Mouse (Mus musculus) midbrain, embryonic 13.5 days (tissue): ENCODE measurements around the gene Csmd2. TPM values are rescaled to one million over a fixed set of nuclear protein-coding genes. Genes with fewer than 3 reads are reported as not detected.
"Not testable (repeated sequence)": the region's sequence is repeated elsewhere in the genome, so short reads cannot be mapped to it uniquely, and the experiment has no call there.

Source experiments
- ATAC-seq: fragments of 200-750 bp; cut with Nextera tagmentation; 2 replicates; pipeline ENCODE4 v1.8.0; 2017; ENCODE audit warnings: mild to moderate bottlenecking, moderate TSS enrichment, moderate library complexity
- H3K27ac ChIP-seq: fragments of 300-500 bp; sonication (generic); 2 replicates; pipeline ENCODE4 v1.5.1; 2015; ENCODE audit warnings: inconsistent platforms, mild to moderate bottlenecking, moderate library complexity
- H3K27me3 ChIP-seq: fragments of 300-500 bp; sonication (generic); 2 replicates; pipeline ENCODE4 v1.6.1; 2015; ENCODE audit warnings: mild to moderate bottlenecking, inconsistent platforms
- H3K36me3 ChIP-seq: fragments of 300-500 bp; sonication (generic); 2 replicates; pipeline ENCODE4 v1.6.1; 2015; ENCODE audit warnings: mild to moderate bottlenecking, inconsistent platforms
- H3K4me1 ChIP-seq: fragments of 300-500 bp; sonication (generic); replicated peaks from 2 replicates; pipeline ENCODE4 v1.6.1; 2015; ENCODE audit warnings: inconsistent platforms
- H3K4me2 ChIP-seq: fragments of 300-500 bp; sonication (generic); replicated peaks from 2 replicates; pipeline ENCODE4 v1.6.1; 2015; ENCODE audit warnings: moderate library complexity, mild to moderate bottlenecking, inconsistent platforms
- H3K4me3 ChIP-seq: fragments of 300-500 bp; sonication (generic); replicated peaks from 2 replicates; pipeline ENCODE4 v1.5.1; 2015; ENCODE audit warnings: mild to moderate bottlenecking, inconsistent platforms
- H3K9ac ChIP-seq: fragments of 300-500 bp; sonication (generic); replicated peaks from 2 replicates; pipeline ENCODE4 v1.6.1; 2015; ENCODE audit warnings: mild to moderate bottlenecking, inconsistent platforms
- H3K9me3 ChIP-seq: fragments of 300-500 bp; sonication (generic); 2 replicates; pipeline ENCODE4 v1.6.1; 2016; ENCODE audit warnings: mild to moderate bottlenecking, inconsistent platforms
- WGBS: fragments of 180-500 bp; shearing (Covaris S2); methylation state at CpG from one replicate; pipeline ENCODE4 v1.1.7; 2015; 5-methylcytosine and 5-hydroxymethylcytosine counted together
- polyA plus RNA-seq: library from polyadenylated mRNA; unstranded; fragments of >200 nt; fragmentation: Nextera tagmentation; extraction: Ambion mirVana; gene quantifications from 2 replicates; pipeline ENCODE4 v1.2.1, GENCODE M21; 2015

The Csmd2 gene
- polyA plus RNA-seq, 1 experiment from 2014 or later = 9.2 TPM

- Histone ChIP-seq H3K27ac (no peak overlapping the region), H3K4me2 (no peak overlapping the region), H3K9ac (no peak overlapping the region), H3K9me3 (no peaks in the 10 kb centered on the region), H3K4me3 (no peak overlapping the region), H3K27me3 (no peaks in the 10 kb centered on the region), H3K36me3 (peaks cover 42% of the 10 kb centered on the region), H3K4me1 (no peaks in the 10 kb centered on the region)
- 94% methylated on average over 4 of the region's 4 CpGs for WGBS
- no peak for ATAC-seq
Measured at GRCm38 (mm10) chr4:128593286-128593685, 605.6 kb downstream of the Csmd2 start.

GRCm38 (mm10) chr4:128594062-128594461, 606.4 kb downstream of the Csmd2 start:
- ATAC-seq = no peak
- 100% methylated on average over 5 of the region's 5 CpGs for WGBS
- Histone ChIP-seq H3K4me1 (no peaks in the 10 kb centered on the region), H3K36me3 (peaks cover 38% of the 10 kb centered on the region), H3K9ac (no peak overlapping the region), H3K4me2 (no peak overlapping the region), H3K9me3 (no peaks in the 10 kb centered on the region), H3K27me3 (no peaks in the 10 kb centered on the region), H3K27ac (no peak overlapping the region), H3K4me3 (no peak overlapping the region)

DNA sequence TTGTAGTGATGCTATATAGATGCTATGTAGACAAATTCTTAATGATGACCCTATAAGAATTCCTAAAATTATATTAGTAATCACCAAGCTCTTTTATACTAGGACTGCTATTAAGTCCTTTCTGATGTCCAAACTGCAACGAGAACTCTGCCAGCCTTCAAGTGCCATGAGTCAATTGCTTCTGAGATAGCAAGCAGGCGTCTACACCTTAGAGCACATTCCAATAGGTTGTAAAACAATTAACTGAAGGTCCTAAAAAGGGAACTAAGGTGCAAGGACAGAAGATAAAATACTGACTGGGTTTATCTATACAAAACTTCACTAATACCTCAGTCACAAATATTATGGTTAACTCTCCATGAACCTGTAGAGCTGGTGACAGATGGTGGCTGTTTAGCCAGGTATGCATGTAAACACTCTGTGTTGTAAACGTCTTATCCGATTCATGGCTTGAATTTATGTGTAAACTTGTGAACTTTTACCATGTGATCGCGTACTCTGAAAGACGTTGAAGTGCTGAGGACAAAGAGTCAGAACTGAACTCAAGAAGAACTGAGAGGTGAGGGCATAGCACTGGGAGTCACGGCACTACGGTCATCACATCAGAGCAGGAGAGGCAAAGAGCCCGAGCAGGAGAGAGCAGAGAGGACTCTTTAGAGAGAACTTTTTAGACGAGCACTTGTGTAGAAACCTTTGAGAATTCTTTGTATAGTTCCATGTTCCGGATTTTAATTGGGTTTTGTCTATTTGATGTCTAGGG, 610.3 kb downstream of the Csmd2 start:
- 93% methylated on average over 12 of the region's 12 CpGs for WGBS
- ATAC-seq = no peak

DNA sequence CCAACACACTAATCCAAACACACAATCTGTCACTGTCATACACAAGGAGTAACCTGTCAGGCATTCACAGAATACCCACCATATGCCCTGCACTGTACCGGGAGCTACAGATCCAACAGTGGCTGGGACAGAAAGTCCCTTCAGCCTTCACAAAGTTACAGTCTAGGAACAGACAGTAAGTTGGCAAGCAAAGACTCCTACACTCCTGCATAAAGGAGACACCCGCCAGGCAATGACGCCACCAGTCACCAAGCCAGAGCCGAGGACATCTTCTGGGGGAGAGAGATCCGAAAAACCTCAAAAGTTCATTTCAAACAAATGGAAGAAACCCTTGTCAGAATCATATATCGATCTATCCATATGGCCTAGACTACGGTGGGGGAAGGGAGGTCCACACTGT, 618.9 kb downstream of the Csmd2 start:
- Histone ChIP-seq H3K27me3 (no peaks in the 10 kb centered on the region), H3K9ac (no peak overlapping the region), H3K4me1 (peaks cover 18% of the 10 kb centered on the region), H3K4me2 (no peak overlapping the region), H3K27ac (no peak overlapping the region), H3K9me3 (no peaks in the 10 kb centered on the region), H3K36me3 (peaks cover 30% of the 10 kb centered on the region), H3K4me3 (no peak overlapping the region)
- ATAC-seq = no peak
- over 99% methylated on average over 7 of the region's 7 CpGs for WGBS

More for the DNA sequence above, 610.3 kb downstream of the Csmd2 start:
- H3K9ac ChIP-seq = no peak overlapping the region
- no peak overlapping the region for H3K4me3 ChIP-seq
- H3K27ac ChIP-seq = no peak overlapping the region
- no peaks in the 10 kb centered on the region for H3K9me3 ChIP-seq
- H3K4me1 ChIP-seq = no peaks in the 10 kb centered on the region
- peaks cover 30% of the 10 kb centered on the region for H3K36me3 ChIP-seq
- H3K4me2 ChIP-seq = no peak overlapping the region
- no peaks in the 10 kb centered on the region for H3K27me3 ChIP-seq

DNA sequence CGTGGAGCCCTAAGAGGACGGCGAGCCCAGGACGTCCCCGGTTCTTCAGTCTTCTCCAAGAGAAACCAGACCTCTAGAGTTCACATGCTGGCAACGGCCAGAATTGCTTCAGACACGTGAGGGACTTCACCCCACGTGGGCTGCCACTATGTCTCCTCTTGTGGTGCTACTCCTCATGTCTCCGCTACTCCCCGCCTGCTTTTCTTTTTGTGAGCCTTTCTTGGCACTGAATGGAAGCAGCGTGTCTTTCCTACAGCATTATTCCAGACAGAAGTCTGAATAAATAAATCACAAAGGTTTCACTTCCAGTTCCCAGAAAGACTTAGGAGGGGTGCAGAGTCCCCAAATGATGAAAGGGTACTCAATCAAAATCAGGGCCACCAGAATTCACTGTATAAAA, 620.0 kb downstream of the Csmd2 start:
- no peak for ATAC-seq
- H3K4me3 ChIP-seq = no peak overlapping the region
- WGBS = 87% methylated on average over 11 of the region's 11 CpGs
- H3K27ac ChIP-seq = no peak overlapping the region
- H3K9me3 ChIP-seq = no peaks in the 10 kb centered on the region
- no peak overlapping the region for H3K9ac ChIP-seq
- no peak overlapping the region for H3K4me2 ChIP-seq
- no peaks in the 10 kb centered on the region for H3K27me3 ChIP-seq
- H3K36me3 ChIP-seq = peaks cover 19% of the 10 kb centered on the region
- H3K4me1 ChIP-seq = peaks cover 18% of the 10 kb centered on the region

DNA sequence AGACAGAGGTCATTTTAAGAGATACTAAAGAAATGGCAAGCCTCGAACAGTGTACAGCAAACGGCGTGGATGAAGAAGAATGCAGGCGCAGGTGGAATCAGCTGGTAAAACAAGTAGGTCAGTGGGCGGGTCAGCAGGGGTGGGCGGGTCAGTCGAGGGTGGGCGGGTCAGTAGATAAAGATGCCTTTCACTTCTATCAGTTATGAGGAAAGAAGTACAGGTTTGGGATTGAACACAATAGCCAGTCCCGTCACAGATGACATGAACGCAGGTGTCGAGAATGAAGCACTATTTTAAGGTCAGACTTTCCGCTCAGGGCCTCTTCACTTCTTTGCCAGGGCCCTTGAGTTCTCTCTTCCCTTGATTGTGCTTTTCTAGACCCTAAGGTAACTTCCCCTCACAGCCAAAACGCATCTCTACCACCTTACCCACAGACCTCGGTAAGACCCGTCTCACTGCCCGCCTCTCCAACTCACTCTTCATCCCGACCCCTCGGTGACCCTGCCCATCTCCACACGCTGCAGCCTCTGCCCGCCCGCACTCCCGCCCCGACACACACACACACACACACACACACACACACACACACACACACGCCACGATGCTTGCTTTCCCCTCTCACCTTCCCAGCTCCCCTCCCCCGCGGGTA, 621.7 kb downstream of the Csmd2 start:
- Histone ChIP-seq H3K4me2 (peak overlapping the region; percentile 74), H3K36me3 (0 out of 2 replicates have a peak, but pooled peaks cover 2% of the 10 kb centered on the region), H3K27me3 (no peaks in the 10 kb centered on the region), H3K4me3 (peak overlapping the region; percentile 63), H3K27ac (no peak overlapping the region), H3K9me3 (no peaks in the 10 kb centered on the region), H3K9ac (peak overlapping the region; percentile 73), H3K4me1 (peaks cover 18% of the 10 kb centered on the region)
- WGBS = 10% methylated on average over 25 of the region's 27 CpGs
- ATAC-seq = no peak

- H3K4me3 ChIP-seq = peak within 1 kb of the TSS; percentile 63
- H3K4me1 ChIP-seq = peaks cover 18% of the 10 kb centered on the region
- no peaks in the 10 kb centered on the region for H3K9me3 ChIP-seq
- 0% methylated on average over 24 of the region's 24 CpGs for WGBS
- peak; percentile 98 for ATAC-seq
- no peaks in the 10 kb centered on the region for H3K36me3 ChIP-seq
- H3K9ac ChIP-seq = peak within 1 kb of the TSS; percentile 73
- H3K27ac ChIP-seq = no peak within 1 kb of the TSS
- peak within 1 kb of the TSS; percentile 74 for H3K4me2 ChIP-seq
- H3K27me3 ChIP-seq = no peaks in the 10 kb centered on the region
Measured at GRCm38 (mm10) chr4:128609925-128610402, 622.3 kb downstream of the Csmd2 start, which contains the start of gene Zscan20. Gene Zscan20 (minus strand): TSS chr4:128610098.

DNA sequence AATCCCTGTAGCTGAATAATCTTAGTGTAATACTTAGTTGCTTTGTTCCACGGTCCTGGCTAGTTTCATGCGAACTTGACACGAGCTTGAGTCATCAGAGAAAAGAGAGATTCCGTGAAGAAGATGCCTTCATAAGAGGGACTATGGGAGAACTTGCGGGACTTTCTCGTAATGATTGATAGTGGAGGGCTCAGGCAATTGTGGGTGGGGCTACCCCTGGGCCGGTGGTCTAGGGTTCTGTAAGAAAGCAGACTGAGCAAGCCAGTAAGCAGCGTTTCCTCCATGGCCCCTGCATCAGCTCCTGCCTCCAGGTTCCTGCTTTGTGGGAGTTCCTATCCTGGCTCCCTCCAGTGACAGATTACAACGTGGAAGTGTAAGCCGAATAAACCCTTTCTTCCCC, 623.0 kb downstream of the Csmd2 start:
- peak overlapping the region; percentile 63 for H3K4me3 ChIP-seq
- WGBS = 20% methylated on average over 10 of the region's 10 CpGs
- no peak overlapping the region for H3K9ac ChIP-seq
- H3K4me1 ChIP-seq = peaks cover 18% of the 10 kb centered on the region
- H3K27me3 ChIP-seq = no peaks in the 10 kb centered on the region
- no peak for ATAC-seq
- no peaks in the 10 kb centered on the region for H3K9me3 ChIP-seq
- peak overlapping the region; percentile 74 for H3K4me2 ChIP-seq
- H3K27ac ChIP-seq = no peak overlapping the region
- H3K36me3 ChIP-seq = no peaks in the 10 kb centered on the region

GRCm38 (mm10) chr4:128611726-128612125, 624.1 kb downstream of the Csmd2 start:
- H3K4me1 ChIP-seq = peaks cover 18% of the 10 kb centered on the region
- H3K4me2 ChIP-seq, H3K9me3 ChIP-seq, H3K9ac ChIP-seq, H3K4me3 ChIP-seq, ATAC-seq, H3K27ac ChIP-seq, H3K36me3 ChIP-seq, H3K27me3 ChIP-seq: not testable (repeated sequence)
- WGBS = 82% methylated on average over 3 of the region's 3 CpGs

- Histone ChIP-seq H3K9me3 (no peaks in the 10 kb centered on the region), H3K9ac (no peak overlapping the region), H3K4me1 (peaks cover 16% of the 10 kb centered on the region), H3K4me3 (no peak overlapping the region), H3K27me3 (no peaks in the 10 kb centered on the region), H3K36me3 (no peaks in the 10 kb centered on the region), H3K27ac (no peak overlapping the region), H3K4me2 (no peak overlapping the region)
- WGBS = 19% methylated on average over 8 of the region's 8 CpGs
- no peak for ATAC-seq
Measured at GRCm38 (mm10) chr4:128613326-128613725, 625.7 kb downstream of the Csmd2 start.

DNA sequence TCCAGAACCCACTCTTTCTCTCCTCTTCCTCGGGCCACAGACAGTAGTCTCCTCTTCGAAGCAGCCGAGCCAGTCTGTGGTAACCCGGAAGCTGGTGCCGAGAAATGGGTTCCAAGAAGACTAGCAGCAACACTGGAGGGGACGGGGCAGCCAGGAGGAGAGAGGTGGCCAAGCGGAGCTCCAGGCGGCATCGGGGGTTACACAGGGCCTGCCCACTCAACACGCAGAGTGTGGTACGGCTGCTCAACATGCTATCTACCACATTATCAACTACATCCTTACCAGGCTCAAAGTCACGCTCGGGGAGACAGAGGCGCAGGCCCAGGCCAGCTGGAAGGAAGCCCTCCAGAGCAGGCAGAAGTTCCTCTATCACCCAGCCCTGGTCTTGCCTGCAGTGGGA, 628.1 kb downstream of the Csmd2 start:
- Histone ChIP-seq H3K4me1 (peaks cover under 1% of the 10 kb centered on the region; the same call in 1 of the 2 replicates), H3K4me3 (no peak overlapping the region), H3K4me2 (no peak overlapping the region), H3K36me3 (no peaks in the 10 kb centered on the region), H3K27me3 (no peaks in the 10 kb centered on the region), H3K9ac (no peak overlapping the region), H3K27ac (no peak overlapping the region), H3K9me3 (no peaks in the 10 kb centered on the region)
- ATAC-seq = no peak
- WGBS = 90% methylated on average over 14 of the region's 14 CpGs
